Mouse (Mus musculus): ENCODE data around the gene Banf1. TPM values are rescaled to one million over a fixed set of nuclear protein-coding genes. Genes with fewer than 3 reads are reported as not detected.
"Not testable (repeated sequence)": the region's sequence is repeated elsewhere in the genome, so short reads cannot be mapped to it uniquely, and the experiment has no call there.

Gene Banf1
- polyA plus RNA-seq, 1 experiment from 2014 or later, result 489 TPM

- Histone ChIP-seq H3K36me3 (ENCODE audit: control insufficient read depth, insufficient read depth, low read length) (no peaks in the 10 kb centered on the region), H3K4me2 (ENCODE audit: low read depth, low read length) (peak overlapping the region; percentile 40), H3K9me3 (ENCODE audit: control insufficient read depth, low read length) (no peaks in the 10 kb centered on the region), H3K4me1 (ENCODE audit: control insufficient read depth, insufficient read depth, low read length) (peaks cover 3% of the 10 kb centered on the region; the same call in 1 of the 2 replicates), H3K4me3 (ENCODE audit: low read length) (peak overlapping the region; percentile 35), H3K27ac (ENCODE audit: low read length) (no peak overlapping the region), H3K9ac (ENCODE audit: low read depth, low read length) (peak overlapping the region; percentile 53; the same call in 1 of the 2 replicates), H3K27me3 (replicated peaks; ENCODE audit: control insufficient read depth, insufficient read depth, low read length) (no peaks in the 10 kb centered on the region)
- ATAC-seq, result no peak
- 13% methylated on average over 7 of the region's 7 CpGs for WGBS
Observed at GRCm38 (mm10) chr19:5405924-5406323, 39.0 kb upstream of the Banf1 start.

- no peaks in the 10 kb centered on the region for H3K9me3 ChIP-seq (ENCODE audit: control insufficient read depth, low read length)
- no peak within 1 kb of the TSS for H3K27ac ChIP-seq (ENCODE audit: low read length)
- no peaks in the 10 kb centered on the region; the same call in 1 of the 2 replicates for H3K4me1 ChIP-seq (ENCODE audit: control insufficient read depth, insufficient read depth, low read length)
- no peak within 1 kb of the TSS for H3K4me2 ChIP-seq (ENCODE audit: low read depth, low read length)
- 73% methylated on average over 8 of the region's 8 CpGs for WGBS
- H3K36me3 ChIP-seq (ENCODE audit: control insufficient read depth, insufficient read depth, low read length), result no peaks in the 10 kb centered on the region
- no peaks in the 10 kb centered on the region for H3K27me3 ChIP-seq (replicated peaks; ENCODE audit: control insufficient read depth, insufficient read depth, low read length)
- no peak within 1 kb of the TSS for H3K4me3 ChIP-seq (ENCODE audit: low read length)
- ATAC-seq, result no peak
- H3K9ac ChIP-seq (ENCODE audit: low read depth, low read length), result no peak within 1 kb of the TSS
Observed at GRCm38 (mm10) chr19:5402293-5402692, 35.3 kb upstream of the Banf1 start, which contains the start of gene Tsga10ip. Gene Tsga10ip, minus strand, starts transcription at chr19:5402526.

- not testable (repeated sequence) for H3K4me3 ChIP-seq (ENCODE audit: low read length); H3K4me2 ChIP-seq (ENCODE audit: low read depth, low read length); H3K9me3 ChIP-seq (ENCODE audit: control insufficient read depth, low read length); H3K27ac ChIP-seq (ENCODE audit: low read length); H3K27me3 ChIP-seq (replicated peaks; ENCODE audit: control insufficient read depth, insufficient read depth, low read length); H3K9ac ChIP-seq (ENCODE audit: low read depth, low read length); H3K36me3 ChIP-seq (ENCODE audit: control insufficient read depth, insufficient read depth, low read length); ATAC-seq; H3K4me1 ChIP-seq (ENCODE audit: control insufficient read depth, insufficient read depth, low read length)
- 76% methylated on average over 4 of the region's 4 CpGs for WGBS
Observed at GRCm38 (mm10) chr19:5401073-5401472, 34.1 kb upstream of the Banf1 start.

- Histone ChIP-seq H3K9me3 (ENCODE audit: control insufficient read depth, low read length) (no peaks in the 10 kb centered on the region), H3K4me2 (ENCODE audit: low read depth, low read length) (no peak overlapping the region), H3K36me3 (ENCODE audit: control insufficient read depth, insufficient read depth, low read length) (no peaks in the 10 kb centered on the region), H3K4me3 (ENCODE audit: low read length) (no peak overlapping the region), H3K27me3 (replicated peaks; ENCODE audit: control insufficient read depth, insufficient read depth, low read length) (no peaks in the 10 kb centered on the region), H3K27ac (ENCODE audit: low read length) (no peak overlapping the region), H3K9ac (ENCODE audit: low read depth, low read length) (no peak overlapping the region), H3K4me1 (ENCODE audit: control insufficient read depth, insufficient read depth, low read length) (peaks cover 3% of the 10 kb centered on the region; the same call in 1 of the 2 replicates)
- ATAC-seq, result no peak
- 68% methylated on average over 4 of the region's 4 CpGs for WGBS
Observed at GRCm38 (mm10) chr19:5395371-5395770, 28.4 kb upstream of the Banf1 start.

- 47% methylated on average over 10 of the region's 10 CpGs for WGBS
- ATAC-seq, result peak; percentile 23; the same call in 1 of the 2 replicates
- Histone ChIP-seq H3K4me1 (ENCODE audit: control insufficient read depth, insufficient read depth, low read length) (peaks cover 8% of the 10 kb centered on the region), H3K4me2 (ENCODE audit: low read depth, low read length) (no peak overlapping the region), H3K9me3 (ENCODE audit: control insufficient read depth, low read length) (no peaks in the 10 kb centered on the region), H3K9ac (ENCODE audit: low read depth, low read length) (peak overlapping the region; percentile 32; the same call in 1 of the 2 replicates), H3K27me3 (replicated peaks; ENCODE audit: control insufficient read depth, insufficient read depth, low read length) (no peaks in the 10 kb centered on the region), H3K36me3 (ENCODE audit: control insufficient read depth, insufficient read depth, low read length) (no peaks in the 10 kb centered on the region), H3K27ac (ENCODE audit: low read length) (0 out of 2 replicates have a peak overlapping the region, but pooled peaks have one; percentile 4), H3K4me3 (ENCODE audit: low read length) (no peak overlapping the region)
Observed at GRCm38 (mm10) chr19:5394168-5394567, 27.2 kb upstream of the Banf1 start.

DNA sequence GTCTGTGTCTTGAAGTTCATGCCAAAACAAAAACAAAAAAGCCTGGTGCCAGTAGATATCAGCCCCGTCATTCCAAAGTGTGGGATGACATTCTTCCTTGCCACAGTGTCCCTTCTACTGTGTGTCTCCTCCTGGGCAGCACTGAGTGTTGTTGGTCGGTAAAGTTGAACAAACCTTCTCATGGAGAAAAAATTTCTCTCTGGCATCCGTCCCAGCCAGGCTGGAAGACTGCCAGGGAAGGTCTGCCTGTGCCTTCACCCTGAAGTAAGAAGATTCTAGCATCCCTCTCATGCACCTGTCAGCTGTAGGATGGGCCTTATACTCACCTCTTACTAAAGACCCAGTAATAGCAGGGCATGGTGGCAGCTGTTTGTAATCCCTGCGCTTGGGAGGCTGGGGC, 25.9 kb upstream of the Banf1 start:
- Histone ChIP-seq H3K36me3 (ENCODE audit: control insufficient read depth, insufficient read depth, low read length) (no peaks in the 10 kb centered on the region), H3K4me1 (ENCODE audit: control insufficient read depth, insufficient read depth, low read length) (peaks cover 8% of the 10 kb centered on the region), H3K4me2 (ENCODE audit: low read depth, low read length) (no peak overlapping the region), H3K9ac (ENCODE audit: low read depth, low read length) (0 out of 2 replicates have a peak overlapping the region, but pooled peaks have one; percentile 33), H3K27ac (ENCODE audit: low read length) (no peak overlapping the region), H3K27me3 (replicated peaks; ENCODE audit: control insufficient read depth, insufficient read depth, low read length) (no peaks in the 10 kb centered on the region), H3K9me3 (ENCODE audit: control insufficient read depth, low read length) (no peaks in the 10 kb centered on the region), H3K4me3 (ENCODE audit: low read length) (no peak overlapping the region)
- WGBS, result 53% methylated on average over 4 of the region's 4 CpGs
- no peak for ATAC-seq

- Histone ChIP-seq H3K4me3 (ENCODE audit: low read length) (peak overlapping the region; percentile 98), H3K27ac (ENCODE audit: low read length) (peak overlapping the region; percentile 85), H3K9me3 (ENCODE audit: control insufficient read depth, low read length) (no peaks in the 10 kb centered on the region), H3K36me3 (ENCODE audit: control insufficient read depth, insufficient read depth, low read length) (no peaks in the 10 kb centered on the region), H3K4me2 (ENCODE audit: low read depth, low read length) (peak overlapping the region; percentile 72; the same call in 1 of the 2 replicates), H3K4me1 (ENCODE audit: control insufficient read depth, insufficient read depth, low read length) (peaks cover 23% of the 10 kb centered on the region), H3K9ac (ENCODE audit: low read depth, low read length) (peak overlapping the region; percentile 77; the same call in 1 of the 2 replicates), H3K27me3 (replicated peaks; ENCODE audit: control insufficient read depth, insufficient read depth, low read length) (no peaks in the 10 kb centered on the region)
- 65% methylated on average over 8 of the region's 8 CpGs for WGBS
- ATAC-seq, result no peak
Observed at GRCm38 (mm10) chr19:5390416-5390815, 23.4 kb upstream of the Banf1 start.

DNA sequence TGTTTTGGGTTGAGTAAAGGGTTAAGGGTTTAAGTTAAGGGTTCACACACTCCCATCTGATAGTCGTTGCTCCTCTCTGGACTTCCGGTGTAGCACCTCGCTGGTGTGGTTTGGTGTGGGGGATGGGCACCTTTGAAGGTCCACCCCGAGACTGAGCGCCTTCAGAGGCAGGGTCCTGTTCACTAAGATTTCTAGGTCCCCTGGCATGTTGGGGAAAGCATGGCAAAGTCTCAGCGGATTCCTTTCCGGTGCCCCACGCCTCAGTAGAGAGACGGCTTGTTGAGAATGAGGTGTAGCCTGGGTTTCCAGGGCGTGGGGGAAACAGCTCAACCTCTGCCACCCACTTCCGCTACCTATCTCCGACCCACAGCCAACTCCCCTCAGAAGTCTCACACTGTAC, 22.7 kb upstream of the Banf1 start:
- Histone ChIP-seq H3K9me3 (ENCODE audit: control insufficient read depth, low read length) (no peaks in the 10 kb centered on the region), H3K27me3 (replicated peaks; ENCODE audit: control insufficient read depth, insufficient read depth, low read length) (no peaks in the 10 kb centered on the region), H3K4me1 (ENCODE audit: control insufficient read depth, insufficient read depth, low read length) (peaks cover 23% of the 10 kb centered on the region), H3K27ac (ENCODE audit: low read length) (peak overlapping the region; percentile 85), H3K36me3 (ENCODE audit: control insufficient read depth, insufficient read depth, low read length) (0 out of 2 replicates have a peak, but pooled peaks cover under 1% of the 10 kb centered on the region), H3K4me2 (ENCODE audit: low read depth, low read length) (peak overlapping the region; percentile 72), H3K9ac (ENCODE audit: low read depth, low read length) (peak overlapping the region; percentile 77), H3K4me3 (ENCODE audit: low read length) (peak overlapping the region; percentile 98)
- ATAC-seq, result peak; percentile 34; the same call in 1 of the 2 replicates
- WGBS, result 13% methylated on average over 12 of the region's 12 CpGs

DNA sequence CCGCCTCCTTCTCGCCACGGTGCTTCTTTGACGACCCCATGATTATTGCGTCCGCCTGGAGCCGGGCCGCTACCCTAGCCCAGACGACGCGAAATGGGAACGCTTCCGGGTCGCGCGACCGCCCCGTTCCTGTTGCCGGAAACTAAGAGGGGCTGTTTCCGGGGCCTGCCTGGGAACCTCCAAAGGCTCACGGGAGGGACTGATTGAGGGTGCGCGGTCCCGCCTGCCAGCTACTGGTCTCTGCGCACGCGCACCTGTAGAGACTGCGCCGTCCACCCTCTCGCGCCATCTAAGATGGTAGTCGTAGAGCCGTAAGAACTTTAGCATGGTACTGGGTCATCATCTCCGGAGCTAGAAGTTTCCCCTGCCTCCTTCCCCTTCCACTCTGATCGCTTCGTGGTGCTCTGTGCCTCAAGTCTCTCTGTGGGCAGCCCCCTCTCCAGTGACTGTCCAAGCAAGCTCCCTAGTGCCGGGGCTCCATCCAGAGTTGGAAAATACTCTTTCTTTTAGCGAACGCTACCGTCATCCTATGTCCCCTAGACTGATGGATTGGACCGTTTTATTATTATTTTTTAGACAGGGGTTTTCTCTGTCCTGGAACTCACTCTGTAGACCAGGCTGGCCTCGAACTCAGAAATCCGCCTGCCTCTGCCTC, 21.7 kb upstream of the Banf1 start, which contains the start of gene Sart1:
Gene Sart1, minus strand, starts transcription at position 116 of the 655 bp plus-strand sequence.
- Histone ChIP-seq H3K4me3 (ENCODE audit: low read length) (peak within 1 kb of the TSS; percentile 98), H3K4me2 (ENCODE audit: low read depth, low read length) (peak within 1 kb of the TSS; percentile 91), H3K36me3 (ENCODE audit: control insufficient read depth, insufficient read depth, low read length) (peaks cover 9% of the 10 kb centered on the region), H3K9ac (ENCODE audit: low read depth, low read length) (peak within 1 kb of the TSS; percentile 93), H3K27ac (ENCODE audit: low read length) (peak within 1 kb of the TSS; percentile 86), H3K9me3 (ENCODE audit: control insufficient read depth, low read length) (no peaks in the 10 kb centered on the region), H3K4me1 (ENCODE audit: control insufficient read depth, insufficient read depth, low read length) (peaks cover 23% of the 10 kb centered on the region), H3K27me3 (replicated peaks; ENCODE audit: control insufficient read depth, insufficient read depth, low read length) (no peaks in the 10 kb centered on the region)
- 2% methylated on average over 43 of the region's 43 CpGs for WGBS
- peak; percentile 90 for ATAC-seq

All from intestine, embryonic 16.5 days (tissue).